Comparison of ENCODE assay signal across 8 mouse cellular contexts in the genomic region with DNA sequence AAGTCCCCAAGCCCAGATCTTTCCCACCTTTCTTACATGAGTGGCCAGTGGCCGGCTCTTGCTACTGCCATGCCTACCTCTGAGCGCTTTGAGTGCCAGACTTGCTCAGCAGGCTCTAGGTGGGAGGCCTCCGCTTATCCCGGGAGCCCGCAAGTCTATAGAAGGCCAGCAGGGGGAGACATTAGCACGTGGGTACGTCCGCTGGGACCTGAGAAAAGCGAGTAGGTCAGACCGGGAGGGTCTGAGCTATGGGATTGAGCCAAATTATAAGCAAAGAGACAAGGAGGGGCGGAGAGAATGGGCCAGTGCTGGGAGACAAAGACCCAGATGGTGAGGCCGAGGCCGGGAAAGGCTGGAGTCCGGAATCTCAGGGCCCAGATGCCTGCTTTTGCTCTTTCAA. TPM values are rescaled to one million over a fixed set of nuclear protein-coding genes. Genes with fewer than 3 reads are reported as not detected.
A peak's percentile ranks its signal among the peaks of the same experiment; 100 is the strongest.
DNase-seq lines count a peak whose midpoint lies in the region; ATAC-seq and TF ChIP-seq lines count a peak whose summit lies in the region.

No protein-coding gene starts in this region.

- peak; percentile 29 to 76; a peak in 3 of 4 replicates for TF ChIP-seq CTCF in CH12.LX (conservative IDR thresholded peaks at IDR 0.05 in 1 of 2, IDR thresholded peaks at IDR 0.05 in 1 of 2; ENCODE audit: low read depth in 2 of 2, low read length in 2 of 2)

- no peak overlapping the region for H3K4me3 ChIP-seq in CH12.LX (replicated peaks in 1 of 3; ENCODE audit: low read depth in 2 of 3, low read length in 2 of 3, poor library complexity in 1 of 3)
- peak overlapping the region; percentile 79; the same call in 1 of the 2 replicates for H3K4me3 ChIP-seq in forebrain, embryonic 12.5 days (replicated peaks)
- H3K4me3 ChIP-seq in heart, embryonic 16.5 days (ENCODE audit: low read length) = peak overlapping the region; percentile 74
- H3K4me3 ChIP-seq in liver, embryonic 13.5 days (replicated peaks) = peak overlapping the region; percentile 57; the same call in 1 of the 2 replicates
- H3K4me3 ChIP-seq in stomach, embryonic 16.5 days (replicated peaks; ENCODE audit: low read length) = peak overlapping the region; percentile 40

- H3K9me3 ChIP-seq in CH12.LX (replicated peaks; ENCODE audit: low read length) = no peaks in the 10 kb centered on the region
- H3K9me3 ChIP-seq in forebrain, embryonic 12.5 days = no peaks in the 10 kb centered on the region
- no peaks in the 10 kb centered on the region for H3K9me3 ChIP-seq in heart, embryonic 16.5 days (replicated peaks; ENCODE audit: control insufficient read depth, low read length)
- no peaks in the 10 kb centered on the region for H3K9me3 ChIP-seq in liver, embryonic 13.5 days (replicated peaks)
- no peaks in the 10 kb centered on the region for H3K9me3 ChIP-seq in stomach, embryonic 16.5 days (replicated peaks; ENCODE audit: control insufficient read depth, low read length)

- peak overlapping the region; percentile 91 for H3K4me2 ChIP-seq in CH12.LX (ENCODE audit: insufficient read depth, low read depth, poor library complexity, severe bottlenecking)
- peak overlapping the region; percentile 53 for H3K4me2 ChIP-seq in forebrain, embryonic 12.5 days
- peak overlapping the region; percentile 71 for H3K4me2 ChIP-seq in heart, embryonic 16.5 days (ENCODE audit: low read depth, low read length)
- peak overlapping the region; percentile 66 for H3K4me2 ChIP-seq in liver, embryonic 13.5 days
- H3K4me2 ChIP-seq in stomach, embryonic 16.5 days (ENCODE audit: low read depth, low read length) = peak overlapping the region; percentile 62

- DNase-seq in CH12.LX (ENCODE audit: extremely low read depth) = peak; percentile 74
- peak; percentile 49 for DNase-seq in c-Kit-positive CD71-positive TER-119-negative erythroid progenitor cells, embryonic 14.5 days (ENCODE audit: low read depth)
- peak; percentile 88 for DNase-seq in kidney, postnatal 14 days
- DNase-seq in liver, embryonic 13.5 days = peak; percentile 60
- peak; percentile 83 for DNase-seq in neural tube, embryonic 10.5 days (ENCODE audit: extremely low spot score, low spot score)

- no peak for TF ChIP-seq POLR2A in CH12.LX (IDR thresholded peaks at IDR 0.05; ENCODE audit: low read depth, low read length)

- H3K4me1 ChIP-seq in CH12.LX (ENCODE audit: control insufficient read depth in 1 of 2, insufficient read depth in 2 of 2) = no peaks in the 10 kb centered on the region
- H3K4me1 ChIP-seq in forebrain, embryonic 12.5 days = peaks cover 9% of the 10 kb centered on the region
- peaks cover 7% of the 10 kb centered on the region for H3K4me1 ChIP-seq in heart, embryonic 16.5 days (ENCODE audit: control insufficient read depth, insufficient read depth, low read length)
- H3K4me1 ChIP-seq in liver, embryonic 13.5 days (replicated peaks) = no peaks in the 10 kb centered on the region; the same call in 1 of the 2 replicates
- peaks cover 3% of the 10 kb centered on the region; the same call in 1 of the 2 replicates for H3K4me1 ChIP-seq in stomach, embryonic 16.5 days (ENCODE audit: control insufficient read depth, insufficient read depth, low read length)

- ATAC-seq in forebrain, embryonic 12.5 days (ENCODE audit: low FRiP score) = peak; percentile 68
- ATAC-seq in heart, embryonic 16.5 days (replicated peaks; ENCODE audit: extremely low read depth, insufficient read depth, low FRiP score) = peak; percentile 20; the same call in 1 of the 2 replicates
- peak; percentile 45 for ATAC-seq in liver, embryonic 13.5 days (ENCODE audit: low read depth)
- ATAC-seq in stomach, embryonic 16.5 days (ENCODE audit: insufficient read depth, low FRiP score) = peak; percentile 23; the same call in 1 of the 2 replicates

- TF ChIP-seq RAD21 in CH12.LX (IDR thresholded peaks at IDR 0.05; ENCODE audit: low read depth, low read length) = peak; percentile 85

- no peaks in the 10 kb centered on the region for H3K36me3 ChIP-seq in CH12.LX (replicated peaks in 1 of 2; ENCODE audit: control insufficient read depth in 1 of 2, insufficient read depth in 1 of 2, low read length in 1 of 2)
- H3K36me3 ChIP-seq in forebrain, embryonic 12.5 days (replicated peaks) = no peaks in the 10 kb centered on the region
- H3K36me3 ChIP-seq in heart, embryonic 16.5 days (ENCODE audit: control insufficient read depth, insufficient read depth) = no peaks in the 10 kb centered on the region
- H3K36me3 ChIP-seq in liver, embryonic 13.5 days = no peaks in the 10 kb centered on the region
- H3K36me3 ChIP-seq in stomach, embryonic 16.5 days (ENCODE audit: control insufficient read depth, insufficient read depth, low read length) = no peaks in the 10 kb centered on the region

- H3K79me2 ChIP-seq in CH12.LX (replicated peaks; ENCODE audit: control insufficient read depth, extremely low read depth, insufficient read depth, poor library complexity, severe bottlenecking) = no peaks in the 10 kb centered on the region

- H3K27me3 ChIP-seq in CH12.LX (replicated peaks) = no peaks in the 10 kb centered on the region
- peaks cover 45% of the 10 kb centered on the region for H3K27me3 ChIP-seq in forebrain, embryonic 12.5 days
- H3K27me3 ChIP-seq in heart, embryonic 16.5 days (ENCODE audit: control insufficient read depth, insufficient read depth, low read length) = peaks cover 7% of the 10 kb centered on the region; the same call in 1 of the 2 replicates
- peaks cover 47% of the 10 kb centered on the region for H3K27me3 ChIP-seq in liver, embryonic 13.5 days
- no peaks in the 10 kb centered on the region; the same call in none of the 2 replicates for H3K27me3 ChIP-seq in stomach, embryonic 16.5 days (ENCODE audit: control insufficient read depth, insufficient read depth, low read length)

- no peak overlapping the region for H3K27ac ChIP-seq in CH12.LX (ENCODE audit: insufficient read depth, low read depth)
- H3K27ac ChIP-seq in forebrain, embryonic 12.5 days = peak overlapping the region; percentile 91
- peak overlapping the region; percentile 83 for H3K27ac ChIP-seq in heart, embryonic 16.5 days (ENCODE audit: low read length)
- no peak overlapping the region for H3K27ac ChIP-seq in liver, embryonic 13.5 days
- peak overlapping the region; percentile 86 for H3K27ac ChIP-seq in stomach, embryonic 16.5 days (ENCODE audit: low read length)

- H3K9ac ChIP-seq in CH12.LX (ENCODE audit: insufficient read depth, low read depth) = no peak overlapping the region
- peak overlapping the region; percentile 50; the same call in 1 of the 2 replicates for H3K9ac ChIP-seq in forebrain, embryonic 12.5 days
- H3K9ac ChIP-seq in heart, embryonic 16.5 days (ENCODE audit: low read length) = peak overlapping the region; percentile 57
- H3K9ac ChIP-seq in liver, embryonic 13.5 days = no peak overlapping the region
- peak overlapping the region; percentile 64 for H3K9ac ChIP-seq in stomach, embryonic 16.5 days (ENCODE audit: low read length)

- dilution Hi-C loops in CH12.LX (cut with MboI; ENCODE audit: extremely low pct_ligation_motif_present, extremely low pct_unique_long_range_greater_than_20kb, low sequenced_read_pairs) = no loop called here

- in situ Hi-C loops in CH12.LX (cut with MboI; ENCODE audit: low pct_ligation_motif_present, low pct_unique_long_range_greater_than_20kb, low sequenced_read_pairs) = loop anchor here (10.0 to 25.0 kb wide), 3 partner anchors 277 to 452 kb away; no protein-coding TSS in a partner anchor

- no peak for TF ChIP-seq EP300 in CH12.LX (IDR thresholded peaks at IDR 0.05; ENCODE audit: low read length)

- 26% methylated on average over 14 of the region's 14 CpGs for WGBS in forebrain, embryonic 12.5 days
- 28% methylated on average over 14 of the region's 14 CpGs for WGBS in heart, embryonic 16.5 days
- 13% methylated on average over 14 of the region's 14 CpGs for WGBS in liver, embryonic 13.5 days (ENCODE audit: insufficient replicate concordance)
- 15% methylated on average over 14 of the region's 14 CpGs for WGBS in stomach, embryonic 16.5 days

TF ChIP-seq in CH12.LX, 34 proteins besides CTCF, POLR2A, EP300 and RAD21:
- TF ChIP-seq MXI1 (IDR thresholded peaks at IDR 0.05; ENCODE audit: low read depth, low read length) = no peak
- no peak for TF ChIP-seq UBTF (IDR thresholded peaks at IDR 0.05; ENCODE audit: low read depth, low read length)
- TF ChIP-seq GABPA (IDR thresholded peaks at IDR 0.05; ENCODE audit: insufficient replicate concordance, low read depth, low read length) = no peak
- peak; percentile 80 for TF ChIP-seq SMC3 (IDR thresholded peaks at IDR 0.05; ENCODE audit: low read depth, low read length)
- TF ChIP-seq BHLHE40 (IDR thresholded peaks at IDR 0.05; ENCODE audit: low read depth, low read length) = 0 out of 2 replicates have a peak, but pooled peaks have one; percentile 24
- TF ChIP-seq MAX (IDR thresholded peaks at IDR 0.05; ENCODE audit: low read length) = peak; percentile 39; the same call in 1 of the 2 replicates
TF ChIP-seq in CH12.LX: peak in this region for 3.

RNA-seq across cellular contexts. Expression of gene Efnb1, which starts 1.0 kb away (rescaled TPM):
- total RNA-seq in CH12.LX (2012; rRNA removed) = 1.3 and 1.4 TPM in 2 replicates
- 1.2 and 1.4 TPM in 2 replicates for total RNA-seq in CH12.LX (2014; rRNA removed)
- polyA plus RNA-seq in CH12.LX (2012; ENCODE audit: insufficient read length, low read depth) = 1.7 and 1.8 TPM in 2 replicates
- 99.2 and 106 TPM in 2 replicates for polyA plus RNA-seq in forebrain, embryonic 12.5 days (2016; fragmentation: Nextera tagmentation; extraction: Ambion mirVana)
- 17.4 and 19.4 TPM in 2 replicates for polyA plus RNA-seq in heart, embryonic 16.5 days (2015; fragmentation: Nextera tagmentation; extraction: Ambion mirVana)
- 4.9 and 5.5 TPM in 2 replicates for polyA plus RNA-seq in liver, embryonic 13.5 days (2015; fragmentation: Nextera tagmentation; extraction: Ambion mirVana)
- 15.6 and 18.9 TPM in 2 replicates for polyA plus RNA-seq in stomach, embryonic 16.5 days (2015; fragmentation: Nextera tagmentation; extraction: Ambion mirVana)

Comparison
In these comparisons a context has a peak if more than half of its experiments do, and no peak if none do; other contexts are left out.
1. H3K27ac ChIP-seq: peak in forebrain, embryonic 12.5 days (single experiment), heart, embryonic 16.5 days (single experiment) and stomach, embryonic 16.5 days (single experiment); none in CH12.LX (single experiment) and liver, embryonic 13.5 days (single experiment).
2. H3K4me3 ChIP-seq: peak in forebrain, embryonic 12.5 days (single experiment), heart, embryonic 16.5 days (single experiment), liver, embryonic 13.5 days (single experiment) and stomach, embryonic 16.5 days (single experiment); none in CH12.LX (0 of 3).
3. H3K9ac ChIP-seq: peak in forebrain, embryonic 12.5 days (single experiment), heart, embryonic 16.5 days (single experiment) and stomach, embryonic 16.5 days (single experiment); none in CH12.LX (single experiment) and liver, embryonic 13.5 days (single experiment).
4. Peak in every context shown above with its lines, with median percentiles within 50 percentile points of each other: DNase-seq, H3K4me2 ChIP-seq and ATAC-seq.